ENCODE assay signal across 8 mouse cellular contexts in genomic region chr4:141053568-141054161, GRCm38 (mm10). TPM values are rescaled to one million over a fixed set of nuclear protein-coding genes. Genes with fewer than 3 reads are reported as not detected.
DNase-seq lines count a peak whose midpoint lies in the region; ATAC-seq and TF ChIP-seq lines count a peak whose summit lies in the region.

No protein-coding gene starts in this region.

- H3K27me3 ChIP-seq in heart, embryonic 11.5 days (ENCODE audit: control insufficient read depth, insufficient read depth, low read length), result no peaks in the 10 kb centered on the region
- H3K27me3 ChIP-seq in embryonic facial prominence, embryonic 11.5 days (ENCODE audit: control insufficient read depth, insufficient read depth, low read length), result no peaks in the 10 kb centered on the region
- H3K27me3 ChIP-seq in intestine, embryonic 16.5 days (replicated peaks; ENCODE audit: control insufficient read depth, insufficient read depth, low read length), result no peaks in the 10 kb centered on the region

- 0 out of 2 replicates have a peak overlapping the region, but pooled peaks have one; percentile 32 for H3K27ac ChIP-seq in heart, embryonic 11.5 days (ENCODE audit: low read depth, low read length)
- H3K27ac ChIP-seq in embryonic facial prominence, embryonic 11.5 days (replicated peaks; ENCODE audit: low read depth, low read length), result peak overlapping the region; percentile 20; the same call in 1 of the 2 replicates
- H3K27ac ChIP-seq in intestine, embryonic 16.5 days (ENCODE audit: low read length), result peak overlapping the region; percentile 37; the same call in 1 of the 2 replicates

- H3K4me1 ChIP-seq in heart, embryonic 11.5 days (ENCODE audit: control insufficient read depth, insufficient read depth, low read length), result peaks cover 12% of the 10 kb centered on the region; the same call in 1 of the 2 replicates
- H3K4me1 ChIP-seq in embryonic facial prominence, embryonic 11.5 days (ENCODE audit: control insufficient read depth, insufficient read depth, low read length), result peaks cover 4% of the 10 kb centered on the region; the same call in 1 of the 2 replicates
- H3K4me1 ChIP-seq in intestine, embryonic 16.5 days (ENCODE audit: control insufficient read depth, insufficient read depth, low read length), result peaks cover 12% of the 10 kb centered on the region; the same call in 1 of the 2 replicates
- H3K4me1 ChIP-seq in lung, adult 2 months (ENCODE audit: control insufficient read depth, insufficient read depth, low read length), result no peaks in the 10 kb centered on the region

- TF ChIP-seq CTCF in lung, adult 2 months (IDR thresholded peaks at IDR 0.05; ENCODE audit: insufficient read depth, low read length), result no peak

- TF ChIP-seq POLR2A in lung, adult 2 months (IDR thresholded peaks at IDR 0.05; ENCODE audit: borderline replicate concordance, extremely low read depth, low read depth, low read length), result no peak

- 0 out of 2 replicates have a peak, but pooled peaks have one; percentile 20 for ATAC-seq in heart, embryonic 11.5 days (replicated peaks; ENCODE audit: insufficient number of reproducible peaks, low FRiP score, low TSS enrichment)
- ATAC-seq in embryonic facial prominence, embryonic 11.5 days (replicated peaks; ENCODE audit: insufficient number of reproducible peaks, low FRiP score, low TSS enrichment, low read depth), result peak; percentile 22; the same call in 1 of the 2 replicates
- ATAC-seq in intestine, embryonic 16.5 days, result peak; percentile 26; the same call in 1 of the 2 replicates
- ATAC-seq in CD4-positive, CD25-positive, alpha-beta regulatory T cell, adult 4 months, result no peak

- DNase-seq in heart, postnatal 14 days, result no peak
- peak; percentile 57 for DNase-seq in embryonic facial prominence, embryonic 11.5 days (ENCODE audit: low spot score)
- DNase-seq in left cerebral cortex, adult 8-10 months (ENCODE audit: low spot score in 2 of 2), result peak; percentile 54 to 87
- peak; percentile 93 for DNase-seq in retina, postnatal 1 day
- DNase-seq in lung, adult 2 months, result no peak

- no peaks in the 10 kb centered on the region for H3K9me3 ChIP-seq in heart, embryonic 11.5 days (replicated peaks; ENCODE audit: control insufficient read depth, low read length)
- no peaks in the 10 kb centered on the region for H3K9me3 ChIP-seq in embryonic facial prominence, embryonic 11.5 days (replicated peaks; ENCODE audit: control insufficient read depth, low read length)
- H3K9me3 ChIP-seq in intestine, embryonic 16.5 days (ENCODE audit: control insufficient read depth, low read length), result no peaks in the 10 kb centered on the region

- peak overlapping the region; percentile 44 for H3K4me2 ChIP-seq in heart, embryonic 11.5 days
- peak overlapping the region; percentile 19 for H3K4me2 ChIP-seq in embryonic facial prominence, embryonic 11.5 days (ENCODE audit: low read depth, low read length)
- H3K4me2 ChIP-seq in intestine, embryonic 16.5 days (ENCODE audit: low read depth, low read length), result 0 out of 2 replicates have a peak overlapping the region, but pooled peaks have one; percentile 16

- H3K9ac ChIP-seq in heart, embryonic 11.5 days (ENCODE audit: low read depth, low read length), result peak overlapping the region; percentile 54
- H3K9ac ChIP-seq in embryonic facial prominence, embryonic 11.5 days (replicated peaks; ENCODE audit: low read length), result peak overlapping the region; percentile 46
- H3K9ac ChIP-seq in intestine, embryonic 16.5 days (ENCODE audit: low read depth, low read length), result peak overlapping the region; percentile 54

- 34% methylated on average over 17 of the region's 17 CpGs for WGBS in heart, embryonic 11.5 days (ENCODE audit: insufficient replicate concordance)
- 19% methylated on average over 17 of the region's 17 CpGs for WGBS in embryonic facial prominence, embryonic 11.5 days
- 45% methylated on average over 17 of the region's 17 CpGs for WGBS in intestine, embryonic 16.5 days
- WGBS in lung, adult 2 months, result 67% methylated on average over 17 of the region's 17 CpGs

- H3K4me3 ChIP-seq in heart, embryonic 11.5 days (ENCODE audit: low read depth, low read length), result 0 out of 2 replicates have a peak overlapping the region, but pooled peaks have one; percentile 12
- H3K4me3 ChIP-seq in embryonic facial prominence, embryonic 11.5 days (ENCODE audit: low read depth, low read length), result no peak overlapping the region
- H3K4me3 ChIP-seq in intestine, embryonic 16.5 days (ENCODE audit: low read length), result no peak overlapping the region
- H3K4me3 ChIP-seq in lung, adult 2 months (replicated peaks; ENCODE audit: extremely low read depth, low read depth, low read length), result no peak overlapping the region

- intact Hi-C loops in heart, postnatal 14 days (cut with DNase I), result no loop called here

- peaks cover 2% of the 10 kb centered on the region; the same call in 1 of the 2 replicates for H3K36me3 ChIP-seq in heart, embryonic 11.5 days (ENCODE audit: control insufficient read depth, insufficient read depth, low read length)
- H3K36me3 ChIP-seq in embryonic facial prominence, embryonic 11.5 days (replicated peaks; ENCODE audit: control insufficient read depth, insufficient read depth, low read depth, low read length), result no peaks in the 10 kb centered on the region
- H3K36me3 ChIP-seq in intestine, embryonic 16.5 days (ENCODE audit: control insufficient read depth, insufficient read depth, low read length), result no peaks in the 10 kb centered on the region

RNA-seq across cellular contexts. Expression of gene Crocc, which starts 6.7 kb away (rescaled TPM):
- 4.5 and 4.7 TPM in 2 replicates for polyA plus RNA-seq in heart, embryonic 11.5 days (2014; fragmentation: Nextera tagmentation; extraction: Ambion mirVana)
- 1 to 10 TPM; 6.0 to 6.2 TPM for total RNA-seq in heart, postnatal 14 days (2021)
- 6.8 and 7.5 TPM in 2 replicates for polyA plus RNA-seq in embryonic facial prominence, embryonic 11.5 days (2014; fragmentation: Nextera tagmentation; extraction: Ambion mirVana)
- 2.2 and 3.5 TPM in 2 replicates for polyA plus RNA-seq in intestine, embryonic 16.5 days (2015; fragmentation: Nextera tagmentation; extraction: Ambion mirVana)
- 10 to 100 TPM; 44.2 to 69.2 (median 54.3) TPM for total RNA-seq in left cerebral cortex, adult 8-10 months (2022)
- polyA plus RNA-seq in lung, adult 2 months (2012; rRNA removed), result 10.1 and 14.0 TPM in 2 replicates
- 1 to 10 TPM in 1 of 2 experiments, not detected in 1; 1.4 TPM for polyA plus RNA-seq in CD4-positive, CD25-positive, alpha-beta regulatory T cell, adult 4 months (2017; shearing (Covaris generic))

RNA-seq across cellular contexts. Expression of gene Necap2, which starts 24.5 kb away (rescaled TPM):
- polyA plus RNA-seq in heart, embryonic 11.5 days (2014; fragmentation: Nextera tagmentation; extraction: Ambion mirVana), result 34.4 and 41.9 TPM in 2 replicates
- 10 to 100 TPM; 22.2 to 22.6 TPM for total RNA-seq in heart, postnatal 14 days (2021)
- 57.0 and 64.9 TPM in 2 replicates for polyA plus RNA-seq in embryonic facial prominence, embryonic 11.5 days (2014; fragmentation: Nextera tagmentation; extraction: Ambion mirVana)
- 79.6 and 82.0 TPM in 2 replicates for polyA plus RNA-seq in intestine, embryonic 16.5 days (2015; fragmentation: Nextera tagmentation; extraction: Ambion mirVana)
- total RNA-seq in left cerebral cortex, adult 8-10 months (2022), result 10 to 100 TPM; 37.3 to 59.5 (median 44.3) TPM
- polyA plus RNA-seq in lung, adult 2 months (2012; rRNA removed), result 76.7 and 85.5 TPM in 2 replicates
- 100 to 1,000 TPM in 1 of 2 experiments, 10 to 100 TPM in 1; 83.0 to 153 TPM for polyA plus RNA-seq in CD4-positive, CD25-positive, alpha-beta regulatory T cell, adult 4 months (2017; shearing (Covaris generic))

RNA-seq across cellular contexts. Expression of gene Spata21, which starts 34.5 kb away (rescaled TPM):
- 0.64 TPM in 1 of 2 replicates, not detected in the other for polyA plus RNA-seq in heart, embryonic 11.5 days (2014; fragmentation: Nextera tagmentation; extraction: Ambion mirVana)
- not detected for total RNA-seq in heart, postnatal 14 days (2021)
- not detected in 2 replicates for polyA plus RNA-seq in embryonic facial prominence, embryonic 11.5 days (2014; fragmentation: Nextera tagmentation; extraction: Ambion mirVana)
- 0.22 TPM in 1 of 2 replicates, not detected in the other for polyA plus RNA-seq in intestine, embryonic 16.5 days (2015; fragmentation: Nextera tagmentation; extraction: Ambion mirVana)
- total RNA-seq in left cerebral cortex, adult 8-10 months (2022), result under 1 TPM; 0.24 to 0.30 (median 0.29) TPM
- not detected in 2 replicates for polyA plus RNA-seq in lung, adult 2 months (2012; rRNA removed)
- polyA plus RNA-seq in CD4-positive, CD25-positive, alpha-beta regulatory T cell, adult 4 months (2017; shearing (Covaris generic)), result 1 to 10 TPM; 1.0 to 1.2 TPM

RNA-seq across cellular contexts. Expression of gene Mfap2, which starts 43.4 kb away (rescaled TPM):
- 246 and 248 TPM in 2 replicates for polyA plus RNA-seq in heart, embryonic 11.5 days (2014; fragmentation: Nextera tagmentation; extraction: Ambion mirVana)
- total RNA-seq in heart, postnatal 14 days (2021), result 10 to 100 TPM; 24.5 to 28.1 TPM
- 409 and 469 TPM in 2 replicates for polyA plus RNA-seq in embryonic facial prominence, embryonic 11.5 days (2014; fragmentation: Nextera tagmentation; extraction: Ambion mirVana)
- polyA plus RNA-seq in intestine, embryonic 16.5 days (2015; fragmentation: Nextera tagmentation; extraction: Ambion mirVana), result 312 and 334 TPM in 2 replicates
- total RNA-seq in left cerebral cortex, adult 8-10 months (2022), result 1 to 10 TPM; 1.8 to 5.2 (median 3.3) TPM
- 173 and 190 TPM in 2 replicates for polyA plus RNA-seq in lung, adult 2 months (2012; rRNA removed)
- polyA plus RNA-seq in CD4-positive, CD25-positive, alpha-beta regulatory T cell, adult 4 months (2017; shearing (Covaris generic)), result not detected

Comparison
In these comparisons a context has a peak if more than half of its experiments do, and no peak if none do; other contexts are left out.
1. DNase-seq: peak in embryonic facial prominence, embryonic 11.5 days (single experiment), left cerebral cortex, adult 8-10 months (2 of 2) and retina, postnatal 1 day (single experiment); none in heart, postnatal 14 days (0 of 2) and lung, adult 2 months (single experiment).
2. Peak in every context shown above with its lines, with median percentiles within 50 percentile points of each other: H3K27ac ChIP-seq, H3K4me2 ChIP-seq and H3K9ac ChIP-seq.